Mouse (Mus musculus) gastrocnemius, postnatal 14 days (tissue): ENCODE measurements around the gene Bahd1. TPM values are rescaled to one million over a fixed set of nuclear protein-coding genes. Genes with fewer than 3 reads are reported as not detected.

ENCODE experiments used
- DNase-seq: peaks from one replicate; pipeline ENCODE4 v3.0.0; 2021; ENCODE audit warnings: mixed read lengths
- intact Hi-C: fragments of 180-260 bp; cut with DNase I; formaldehyde crosslinking; loops from one replicate; pipeline ENCODE4 v1.15.1; 2025; ENCODE audit warnings: low total_unique reads
- long read RNA-seq, 2 experiments: library from polyadenylated mRNA; stranded (forward); transcript quantifications; one replicate each; pipeline ENCODE4 v2.0.0; 2021
- total RNA-seq, 2 experiments: library from RNA; stranded (reverse); gene quantifications; 2 replicates each; pipeline ENCODE4 v1.2.3; 2021

Gene Bahd1
- total RNA-seq: 1 to 10 TPM; 4.9 to 5.0 TPM
- long read RNA-seq, experiment 1: 0 reads
- long read RNA-seq, experiment 2: 0 reads

DNA sequence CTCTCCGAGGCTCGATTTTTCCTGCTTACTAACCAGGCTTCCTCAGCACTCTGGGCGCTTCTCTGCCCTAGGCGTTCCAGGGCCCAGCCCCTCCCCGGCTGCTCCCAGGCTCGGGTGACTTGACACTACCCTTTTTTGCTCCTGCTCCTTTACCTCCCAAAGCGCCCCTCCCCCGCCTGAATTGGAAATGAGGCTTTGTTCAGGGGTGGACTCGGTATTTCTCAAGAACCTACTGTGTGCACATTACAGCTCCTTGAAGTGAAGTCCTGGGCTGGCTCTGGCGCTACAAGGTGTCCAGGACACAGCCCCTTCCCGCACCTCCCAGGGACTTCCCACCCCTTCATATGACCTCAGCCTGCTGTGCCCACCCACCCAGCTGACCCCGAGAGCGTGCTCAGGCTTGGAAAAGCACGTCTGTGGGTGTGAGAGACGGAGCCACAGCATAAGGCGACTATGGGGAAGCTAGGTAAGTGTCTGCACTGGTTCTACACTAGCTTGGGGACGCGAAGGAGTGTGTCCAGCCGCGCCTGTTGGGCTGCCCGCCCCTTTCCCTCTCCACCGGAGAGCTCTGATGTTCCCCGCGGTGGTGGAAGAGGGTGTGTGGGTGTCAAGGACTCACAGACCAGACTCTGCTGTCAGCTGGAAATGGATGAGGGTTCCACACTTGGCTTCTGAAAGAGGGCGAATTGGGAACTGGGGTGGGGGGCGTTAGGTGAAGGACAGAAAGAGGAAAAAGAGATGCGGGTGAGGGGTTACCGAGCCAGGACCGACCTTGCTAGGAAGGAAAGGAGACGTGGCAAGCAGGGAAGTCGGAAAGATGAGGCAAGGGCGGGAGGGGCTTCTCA is at the start of gene Bahd1:
Gene Bahd1, plus strand, starts transcription at position 397 of the 845 bp plus-strand sequence.
- DNase-seq: no peak
- intact Hi-C loops: loop anchor here (5.0 kb wide), 1 partner anchor 72 kb away; no protein-coding TSS in a partner anchor

DNA sequence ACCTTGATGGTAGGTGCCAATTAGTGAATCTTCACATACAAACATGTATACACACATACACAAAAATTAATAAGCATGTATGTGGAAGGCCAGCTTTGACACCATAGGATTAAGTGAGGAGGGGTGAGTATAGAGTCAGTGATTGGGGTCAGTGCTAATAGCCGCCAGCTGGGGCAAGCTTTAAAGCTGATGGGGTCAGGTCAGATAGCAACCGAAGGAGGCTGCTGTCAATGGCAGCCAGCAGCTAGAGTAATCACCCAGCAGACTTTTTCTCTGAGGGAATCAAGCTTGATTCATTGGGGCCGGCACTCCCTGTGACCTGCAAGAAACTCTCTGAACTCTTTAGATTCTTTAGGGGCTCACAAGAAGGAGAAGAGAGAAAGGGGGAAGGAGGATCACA is 48.4 kb upstream of the Bahd1 start:
- DNase-seq: no peak
- intact Hi-C loops: no loop called here

DNA sequence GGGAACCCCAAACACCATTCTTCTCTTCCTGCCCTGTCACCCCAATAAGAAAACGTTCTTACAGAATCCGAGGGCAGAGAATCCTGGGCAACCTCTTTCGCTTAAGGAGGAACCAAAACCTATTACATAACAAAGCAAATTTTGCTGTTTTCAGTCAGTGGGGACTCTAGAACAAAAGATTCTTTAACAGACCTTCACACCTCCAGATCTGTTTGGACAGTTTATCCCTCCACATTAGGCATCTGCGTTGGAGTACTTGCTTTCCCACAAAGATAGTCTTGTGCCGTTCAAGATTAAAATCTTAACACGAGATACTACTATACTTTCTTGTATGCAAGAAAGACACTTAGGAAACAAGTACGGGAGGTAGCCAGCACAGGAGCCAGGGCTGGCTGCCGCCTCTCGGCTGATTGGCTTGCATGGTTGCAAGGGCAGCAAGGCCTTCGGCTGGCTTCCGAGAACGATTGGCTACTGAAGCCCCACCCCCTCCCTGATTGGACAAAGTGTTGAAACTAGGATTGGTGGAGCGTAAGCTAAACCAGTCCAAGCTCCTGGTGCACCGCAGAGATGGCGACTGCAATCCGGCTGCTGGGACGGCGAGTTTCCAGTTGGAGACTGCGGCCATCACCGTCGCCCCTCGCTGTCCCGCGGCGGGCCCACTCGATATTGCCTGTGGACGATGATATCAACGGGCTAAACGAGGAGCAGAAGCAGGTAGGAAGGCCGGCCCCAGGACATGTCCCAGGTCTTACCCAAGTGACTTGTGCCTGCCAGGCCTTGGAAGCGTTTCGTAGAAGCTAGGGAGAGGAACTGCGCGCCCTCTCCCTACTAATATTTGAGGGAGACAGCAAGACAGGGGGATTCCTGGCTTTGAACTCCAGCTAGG is 38.5 kb upstream of the Bahd1 start, which contains the start of gene Ivd:
Gene Ivd, plus strand, starts transcription at position 501 of the 886 bp plus-strand sequence.
- DNase-seq: peak; percentile 91
- intact Hi-C loops: no loop called here

DNA sequence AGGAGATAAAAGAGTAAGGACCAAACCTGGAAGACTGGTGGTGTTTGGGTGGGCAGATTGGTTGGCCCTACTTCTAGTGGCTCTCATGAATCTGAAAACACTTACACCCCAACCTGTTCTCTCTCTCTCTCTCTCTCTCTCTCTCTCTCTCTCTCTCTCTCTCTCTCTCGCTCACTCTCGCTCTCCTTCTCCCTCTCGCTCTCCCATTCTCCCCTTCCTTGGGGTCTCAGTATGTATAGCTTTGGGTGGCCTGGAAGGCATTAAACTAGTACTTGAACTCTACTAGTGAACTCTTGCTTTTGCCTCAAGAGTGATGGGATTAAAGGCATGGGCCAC is 37.9 kb upstream of the Bahd1 start:
- DNase-seq: no peak
- intact Hi-C loops: no loop called here

DNA sequence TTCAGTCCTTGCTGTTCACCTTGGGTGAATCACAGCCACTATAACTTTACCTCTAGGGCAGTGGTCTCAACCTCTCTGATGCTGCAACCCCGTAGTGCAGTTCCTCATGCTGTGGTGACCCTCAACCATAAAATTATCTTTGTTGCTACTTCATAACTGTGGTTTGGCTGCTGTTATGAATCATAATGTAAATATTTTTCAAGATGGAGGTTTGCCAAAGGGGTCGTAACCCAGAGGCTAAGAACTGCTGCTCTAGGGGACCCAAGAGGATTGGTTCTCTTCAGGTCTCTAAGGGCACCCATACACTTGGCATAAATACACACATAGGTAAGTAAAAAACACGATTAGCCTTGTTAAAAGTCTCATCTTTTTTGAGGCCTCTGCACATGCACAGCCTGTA is 29.6 kb upstream of the Bahd1 start:
- no peak for DNase-seq
- intact Hi-C loops: no loop called here

DNA sequence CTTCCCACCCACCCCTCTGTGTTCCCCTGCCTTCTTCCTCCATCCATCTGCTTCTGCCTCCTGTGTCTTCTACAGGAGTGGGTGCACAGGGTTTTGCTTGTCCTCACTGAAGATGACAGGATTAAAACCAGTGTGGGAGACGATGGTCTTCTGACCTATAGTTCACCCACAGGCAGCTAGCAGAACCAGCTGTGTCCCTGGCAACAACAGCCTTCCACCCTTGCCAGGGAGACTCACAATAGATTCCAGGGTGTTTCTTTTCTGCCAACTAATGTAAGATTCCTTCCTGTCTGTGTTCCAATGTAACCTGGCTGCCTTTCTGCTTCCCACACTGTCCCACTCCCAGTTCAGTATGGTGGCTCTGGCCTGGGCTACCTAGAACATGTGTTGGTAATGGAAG is 29.1 kb upstream of the Bahd1 start:
- intact Hi-C loops: no loop called here
- DNase-seq: no peak

DNA sequence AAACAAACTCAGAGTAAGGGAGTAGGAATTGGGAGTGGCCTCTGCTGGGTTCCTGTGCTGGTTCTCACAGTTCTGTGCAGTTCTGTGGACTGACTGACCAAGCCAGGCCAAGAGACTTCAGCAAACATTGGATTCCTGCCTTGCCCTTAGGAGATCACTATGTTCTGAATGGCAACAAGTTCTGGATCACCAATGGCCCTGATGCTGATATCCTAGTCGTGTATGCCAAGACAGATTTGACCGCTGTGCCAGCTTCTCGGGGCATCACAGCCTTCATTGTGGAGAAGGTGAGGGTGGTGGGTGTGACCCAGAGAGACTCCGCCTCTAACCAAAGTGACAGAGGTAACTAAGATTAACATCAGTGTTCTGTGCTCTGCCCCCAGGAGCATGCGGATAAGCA is 27.2 kb upstream of the Bahd1 start:
- DNase-seq: no peak
- intact Hi-C loops: no loop called here

DNA sequence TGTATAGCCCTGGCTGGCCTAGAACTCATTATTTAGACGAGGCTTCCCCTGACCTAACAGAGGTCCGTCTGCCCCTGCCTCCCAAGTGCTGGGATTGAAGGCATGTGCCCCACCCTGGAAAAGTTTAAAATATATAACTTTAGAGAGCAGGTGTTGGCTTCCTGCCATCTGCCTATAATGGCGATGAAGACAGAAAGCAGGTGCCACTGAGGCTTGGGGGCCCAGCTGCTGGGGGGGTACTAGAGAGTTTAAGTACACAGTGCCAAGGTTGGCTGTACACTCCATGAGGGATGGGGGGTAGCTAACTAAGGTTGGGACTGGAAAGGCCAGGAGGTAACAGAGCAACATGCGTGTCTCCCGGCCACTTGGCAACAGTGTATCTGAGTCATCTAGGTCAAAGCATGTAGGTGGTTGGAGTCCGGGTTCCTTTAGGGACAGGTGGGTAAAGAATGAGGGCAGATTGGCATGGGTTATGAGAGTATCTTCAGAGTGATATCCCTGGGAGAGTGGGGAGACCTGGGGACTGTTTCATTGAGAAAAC is 26.2 kb upstream of the Bahd1 start:
- intact Hi-C loops: no loop called here
- no peak for DNase-seq

DNA sequence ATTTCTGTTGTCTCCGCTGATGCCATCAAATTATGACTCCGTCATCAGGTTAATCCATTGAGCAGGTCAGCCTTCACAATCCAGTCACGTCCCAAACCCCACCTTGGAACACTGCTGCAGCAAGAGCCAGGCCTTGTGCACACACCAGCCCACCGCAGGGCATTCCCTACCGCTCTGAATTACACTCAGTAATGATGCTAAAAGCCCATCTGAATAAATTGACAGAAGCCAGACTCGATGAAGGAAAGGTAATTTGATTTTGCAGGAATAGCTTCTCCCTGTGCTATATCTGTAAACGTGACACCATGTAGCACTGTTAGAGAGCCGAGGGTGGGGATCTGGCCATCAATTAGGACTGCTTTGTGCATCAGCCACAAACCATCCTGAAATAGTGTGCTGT is 24.9 kb upstream of the Bahd1 start:
- intact Hi-C loops: no loop called here
- DNase-seq: no peak

DNA sequence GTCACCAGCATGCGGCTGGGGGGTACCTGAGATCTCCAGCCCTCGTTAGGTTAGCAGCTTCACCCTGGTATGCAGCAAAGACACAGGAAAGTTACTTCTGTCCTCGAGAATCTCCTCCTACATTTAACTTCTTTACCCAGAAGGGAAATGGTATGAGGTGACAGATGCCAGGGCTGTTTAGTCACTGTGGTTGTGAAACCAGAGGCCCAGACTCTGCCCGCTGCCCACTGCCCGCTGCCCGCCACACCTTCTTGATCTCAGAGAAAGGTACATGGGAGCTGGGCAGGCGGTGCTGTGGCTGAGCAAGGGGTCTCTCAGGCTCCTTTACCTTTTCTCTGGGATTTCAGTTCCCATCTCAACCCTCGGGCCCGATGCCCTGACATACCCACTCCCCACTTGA is 23.7 kb upstream of the Bahd1 start:
- DNase-seq: no peak
- intact Hi-C loops: no loop called here

DNA sequence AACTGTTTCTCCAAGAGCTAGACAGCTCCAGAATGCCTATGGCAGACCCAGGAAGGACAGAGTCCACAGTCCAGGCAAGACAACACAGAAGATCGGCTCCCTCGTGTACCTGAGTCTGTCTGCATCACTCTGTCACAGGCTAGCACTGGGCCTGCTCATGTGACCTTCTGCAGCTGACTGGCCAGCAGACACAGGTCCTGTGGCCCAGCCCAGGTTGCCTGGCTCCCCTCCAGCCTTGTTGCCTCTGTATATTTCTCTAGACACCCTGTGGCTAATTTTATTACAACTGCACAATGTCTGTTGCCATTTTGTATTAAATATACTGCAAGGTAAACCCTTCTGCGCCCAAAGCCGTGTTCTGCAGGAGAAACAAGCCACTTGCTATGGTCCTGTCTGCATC is 19.2 kb upstream of the Bahd1 start:
- intact Hi-C loops: loop anchor here (5.0 kb wide), 3 partner anchors 99 to 244 kb away; no protein-coding TSS in a partner anchor
- no peak for DNase-seq

DNA sequence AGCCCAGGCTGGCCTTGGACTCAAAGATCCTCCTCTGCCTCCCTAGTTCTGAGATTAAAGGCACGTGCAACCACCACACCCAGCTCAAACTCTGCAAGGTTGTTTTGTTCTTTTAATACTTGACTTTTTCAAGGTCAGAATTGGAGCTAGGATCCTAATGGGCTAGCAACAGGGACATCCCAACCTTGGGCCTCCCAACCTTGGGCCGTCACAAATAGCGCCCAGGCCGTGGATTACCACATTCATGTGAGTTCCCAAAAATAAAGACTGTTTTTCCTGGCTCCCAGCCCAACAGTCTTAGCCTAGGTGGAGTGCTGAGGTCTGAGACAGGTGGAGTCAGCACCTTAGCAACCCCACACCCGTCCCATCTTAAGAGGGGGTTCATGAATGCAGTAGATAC is 18.2 kb upstream of the Bahd1 start:
- no peak for DNase-seq
- intact Hi-C loops: loop anchor here (5.0 kb wide), 3 partner anchors 100 to 245 kb away; no protein-coding TSS in a partner anchor

DNA sequence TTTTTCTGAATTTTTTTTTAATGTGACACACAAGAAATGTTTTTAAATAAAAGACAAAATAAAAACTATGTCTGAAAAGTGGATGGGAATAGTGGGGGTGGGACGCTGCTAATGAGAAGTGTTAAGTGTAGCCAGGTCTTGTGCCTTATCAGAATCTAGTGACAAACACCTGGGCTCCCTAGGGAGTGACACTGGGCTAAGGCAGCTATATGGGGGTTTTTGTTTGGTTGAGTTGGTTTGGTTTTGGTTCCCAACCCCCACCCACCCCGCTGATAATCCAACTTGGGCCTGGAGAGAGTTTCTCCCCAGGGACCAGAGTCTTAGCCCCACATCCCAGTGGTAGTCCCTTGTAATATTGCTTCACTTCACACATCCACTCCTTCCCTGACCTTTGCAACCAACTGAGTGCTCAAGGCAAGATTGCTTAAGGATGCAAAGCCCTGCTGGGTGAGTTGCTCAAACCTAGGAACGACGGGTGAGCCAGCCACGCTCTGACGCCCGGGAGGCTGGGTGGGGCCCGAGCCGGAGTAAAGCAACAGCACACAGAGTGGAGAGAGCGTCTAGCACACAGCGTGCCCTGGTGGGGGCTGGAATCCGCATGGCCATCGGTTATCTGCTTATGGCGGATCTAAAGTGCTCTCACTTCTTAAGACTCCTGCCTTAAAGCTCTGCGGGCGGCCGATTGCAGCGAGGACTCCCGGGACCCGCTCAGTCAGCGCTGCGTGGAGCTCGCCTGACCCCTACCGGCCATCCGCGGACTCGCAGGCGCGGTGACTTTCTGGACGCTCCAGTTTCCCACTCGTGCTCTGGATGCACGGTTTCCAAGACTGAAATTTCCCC is 17.1 kb upstream of the Bahd1 start:
- DNase-seq: peak; percentile 81
- intact Hi-C loops: loop anchor here (5.0 kb wide), 3 partner anchors 101 to 246 kb away; no protein-coding TSS in a partner anchor

DNA sequence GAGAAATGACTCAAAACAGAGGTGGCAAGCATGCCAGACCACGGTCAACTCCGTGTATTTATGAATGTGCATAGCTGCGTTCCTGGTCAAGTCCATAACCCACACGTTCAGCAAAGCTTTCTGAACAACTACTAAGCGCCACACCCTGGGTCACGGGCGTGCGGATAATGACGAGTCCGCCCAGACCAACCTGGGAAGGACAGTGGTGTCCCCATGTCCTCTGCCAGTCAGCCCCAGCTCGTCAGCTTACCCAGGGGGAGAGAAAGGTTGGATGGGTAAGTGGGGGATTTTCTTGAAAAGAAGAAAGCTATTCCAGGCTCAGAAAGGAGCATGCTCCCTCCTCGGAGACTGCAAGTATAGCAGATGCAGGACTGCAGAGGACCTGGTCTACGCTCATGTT is 12.7 kb upstream of the Bahd1 start:
- intact Hi-C loops: no loop called here
- DNase-seq: no peak

DNA sequence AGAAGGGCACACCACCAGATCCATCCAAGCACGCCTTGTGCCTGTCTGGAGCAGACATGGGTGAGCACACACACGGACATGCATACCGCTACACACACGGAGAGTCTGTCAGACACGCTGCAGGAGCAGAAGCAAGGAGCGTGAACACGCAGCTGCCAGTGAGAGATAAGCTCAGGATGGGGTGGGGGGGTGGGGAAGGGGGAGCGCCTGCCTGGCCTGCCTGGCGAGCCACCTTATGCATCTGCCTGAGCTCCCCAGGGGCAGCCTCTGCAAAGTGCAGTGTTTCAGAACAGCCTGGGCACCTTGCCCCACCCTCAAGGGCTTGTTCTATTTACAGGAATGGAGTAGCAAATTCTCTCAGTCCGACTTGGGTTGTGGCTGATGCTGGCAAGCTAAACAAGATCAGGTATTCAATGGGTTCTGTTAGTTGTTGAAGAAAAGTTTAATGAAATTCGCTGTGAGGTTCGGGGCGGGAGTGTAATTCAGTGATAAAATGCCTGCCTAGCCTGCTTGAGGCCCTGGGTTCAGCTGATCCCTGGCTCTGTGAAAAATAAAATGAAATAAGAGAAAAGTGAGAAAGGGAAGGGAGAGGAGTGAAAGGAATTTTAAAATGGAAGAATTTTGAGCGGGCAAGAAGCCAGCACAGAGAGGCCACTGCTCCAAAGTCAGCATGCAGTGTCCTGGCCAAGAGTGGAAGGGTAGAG is 12.2 kb upstream of the Bahd1 start:
- intact Hi-C loops: no loop called here
- DNase-seq: peak; percentile 33

DNA sequence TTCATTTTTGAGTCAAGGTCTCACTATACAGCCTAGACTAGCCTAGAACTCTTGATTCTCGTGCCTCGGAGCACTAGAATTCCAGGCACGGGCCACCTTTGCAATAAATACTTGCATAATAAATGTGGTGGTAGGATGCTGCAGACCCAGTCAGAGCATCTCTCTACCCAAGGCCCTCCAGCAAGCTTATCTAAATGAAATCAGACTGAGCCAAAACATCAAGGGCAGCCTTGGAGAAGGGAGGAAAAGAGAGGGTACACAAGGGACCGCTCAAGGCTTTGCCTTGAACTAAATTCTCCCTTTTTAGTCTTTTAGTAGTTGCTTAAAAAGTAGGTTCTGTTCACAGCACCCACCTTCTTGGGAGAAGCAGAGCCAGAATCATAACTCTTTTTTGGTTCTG is 9.0 kb upstream of the Bahd1 start:
- DNase-seq: no peak
- intact Hi-C loops: no loop called here

DNA sequence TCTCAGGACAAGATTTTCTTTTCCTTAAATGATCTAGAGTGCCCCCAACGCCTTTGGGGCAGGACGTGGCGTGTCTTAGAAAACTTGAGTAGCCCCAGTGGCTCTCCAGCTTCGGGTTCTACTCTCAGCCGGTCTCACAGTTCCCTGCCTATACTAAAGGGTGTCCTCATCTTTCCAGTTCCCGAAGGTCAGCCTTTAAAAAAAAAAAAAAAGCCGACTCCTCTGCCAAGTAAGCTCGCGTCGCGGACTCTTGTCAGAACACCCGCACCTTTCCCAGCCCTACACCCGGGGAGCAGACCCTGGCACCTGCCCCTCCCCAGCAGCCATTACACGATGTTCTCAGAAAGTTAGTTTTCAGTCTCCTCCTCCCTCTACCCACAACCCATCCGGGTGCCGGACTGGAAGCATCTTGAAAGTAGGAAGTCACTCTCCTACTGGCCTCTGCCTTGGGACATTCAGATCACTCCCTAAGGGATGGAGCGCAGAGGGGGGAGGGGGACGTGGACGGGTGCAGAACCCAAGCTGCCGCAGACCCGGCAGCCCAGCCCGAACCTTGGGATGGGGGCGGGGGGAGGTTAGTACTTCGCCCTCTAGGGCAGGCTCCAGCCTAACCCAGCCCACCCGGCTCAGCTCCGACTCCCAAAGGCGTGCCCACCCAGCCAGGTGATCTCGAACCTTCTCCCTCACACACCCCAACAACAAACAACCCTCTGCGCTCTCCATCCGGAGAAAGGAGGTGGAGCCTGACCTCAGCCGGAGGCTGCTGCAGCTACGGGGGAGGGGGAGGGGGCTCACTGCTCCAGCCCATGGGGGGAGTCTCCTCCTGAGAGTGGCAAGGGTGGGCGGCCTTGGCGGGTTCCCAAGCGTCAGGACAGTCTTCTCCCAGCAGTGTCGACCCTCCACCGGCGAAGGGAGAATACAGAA is 3.9 kb upstream of the Bahd1 start:
- intact Hi-C loops: no loop called here
- DNase-seq: no peak

DNA sequence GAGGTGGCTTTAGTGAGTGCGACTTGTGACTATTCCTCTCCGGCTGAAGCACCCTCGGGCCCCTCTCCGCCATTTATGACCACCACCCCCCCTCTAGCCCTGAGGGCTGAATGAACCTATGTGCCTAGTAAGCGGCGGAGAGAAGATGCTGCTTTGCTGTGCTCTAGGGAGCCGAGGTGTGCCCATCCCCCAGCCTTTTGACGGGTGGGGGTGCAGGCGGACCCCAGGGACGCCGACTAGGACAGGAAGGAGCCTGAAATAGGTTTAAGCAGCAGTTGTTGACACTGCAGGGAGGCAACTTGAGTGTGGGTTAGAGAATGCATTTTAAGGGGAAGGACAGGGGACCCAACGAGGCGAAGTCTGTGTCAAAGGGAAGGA is 3.3 kb upstream of the Bahd1 start:
- no peak for DNase-seq
- intact Hi-C loops: no loop called here
